Mouse (Mus musculus): ENCODE data around the gene Spag8.

Gene Spag8

GRCm38 (mm10) chr4:43652726-43653125, 668 bp downstream of the Spag8 start:
- no peak for DNase-seq (ENCODE audit: low read depth, low spot score)

GRCm38 (mm10) chr4:43649783-43650182, 3.6 kb downstream of the Spag8 start:
- no peak for DNase-seq (ENCODE audit: low read depth, low spot score)

DNA sequence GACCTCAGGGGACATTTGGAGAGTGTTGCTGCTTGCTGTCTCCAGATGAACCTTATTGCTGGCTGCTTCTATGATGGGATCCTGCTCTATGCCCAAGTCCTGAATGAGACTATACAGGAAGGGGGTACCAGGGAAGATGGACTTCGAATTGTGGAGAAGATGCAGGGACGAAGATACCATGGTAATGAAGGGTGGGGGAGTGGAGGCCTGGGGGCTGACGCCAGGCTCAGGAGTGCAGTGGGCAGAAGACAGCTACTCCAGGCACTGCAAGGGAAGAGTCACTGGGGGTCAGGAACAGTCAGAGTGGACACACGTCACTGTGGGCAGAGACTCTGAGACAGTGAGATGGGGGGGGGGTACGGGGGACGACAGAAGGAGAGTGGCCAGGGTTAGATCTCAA, 12.9 kb downstream of the Spag8 start:
- no peak for DNase-seq (ENCODE audit: low read depth, low spot score)

DNA sequence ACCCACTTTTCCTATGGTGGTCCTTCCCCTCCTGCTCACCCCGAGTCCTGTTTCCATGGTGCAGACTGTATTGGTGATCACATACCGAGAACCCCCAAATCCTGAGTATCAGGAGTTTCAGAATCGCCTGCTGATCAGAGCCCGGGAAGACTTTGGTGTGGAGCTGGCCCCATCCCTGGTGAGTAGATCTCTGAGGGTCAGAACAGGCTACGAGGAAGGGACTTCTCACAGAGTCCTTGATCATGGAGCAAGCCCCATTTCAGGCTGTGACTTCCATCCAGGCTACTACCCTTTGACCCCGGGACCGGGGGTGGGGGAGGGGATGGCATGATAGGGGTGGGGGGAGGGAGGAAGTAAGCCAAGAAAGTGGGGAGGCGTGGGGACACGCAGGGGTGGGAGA, 13.3 kb downstream of the Spag8 start:
- DNase-seq (ENCODE audit: low read depth, low spot score): no peak

DNA sequence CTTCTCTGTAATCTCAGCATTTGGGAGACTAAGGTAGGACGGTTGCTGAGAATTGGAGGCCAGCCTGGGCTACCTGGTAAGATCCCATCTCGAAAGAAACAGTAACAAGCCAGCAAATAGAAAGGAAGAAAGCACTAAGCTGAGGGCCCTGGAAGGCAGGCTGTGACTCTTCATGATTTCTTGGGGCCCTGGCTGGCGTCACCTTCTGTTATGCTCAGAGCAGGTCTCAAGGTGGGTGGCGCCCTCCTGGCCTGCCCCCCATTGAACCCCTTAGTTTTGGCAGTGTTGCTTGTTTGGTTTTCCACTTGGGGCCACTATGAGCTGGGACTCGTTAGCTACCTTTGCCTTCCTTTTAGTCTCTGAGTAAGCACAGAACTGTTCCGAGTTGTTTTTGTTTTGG, 16.6 kb downstream of the Spag8 start:
- DNase-seq (ENCODE audit: low read depth, low spot score): no peak

GRCm38 (mm10) chr4:43634621-43635374, 18.6 kb downstream of the Spag8 start:
- DNase-seq (ENCODE audit: low read depth, low spot score): no peak

DNA sequence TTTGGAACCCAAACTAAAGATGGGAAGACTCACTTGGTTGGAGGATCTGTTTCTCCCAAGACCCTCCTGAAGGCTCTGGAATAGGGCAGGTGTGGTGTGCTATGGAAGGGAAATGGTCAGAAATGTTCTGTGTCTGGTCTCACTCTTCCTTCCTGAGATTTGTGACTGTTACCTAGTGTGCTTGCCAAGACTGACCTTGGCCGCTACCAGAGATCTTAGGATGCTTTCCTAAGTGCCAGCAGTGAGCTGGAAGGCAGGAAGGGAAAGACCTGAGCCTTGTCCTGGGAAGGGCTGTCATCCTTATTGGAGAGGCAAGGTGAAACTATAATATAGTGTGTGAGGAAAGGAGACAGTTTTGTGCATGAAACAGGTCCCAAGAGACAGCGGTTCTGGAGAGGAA, 19.7 kb downstream of the Spag8 start:
- no peak for DNase-seq (ENCODE audit: low read depth, low spot score)

DNA sequence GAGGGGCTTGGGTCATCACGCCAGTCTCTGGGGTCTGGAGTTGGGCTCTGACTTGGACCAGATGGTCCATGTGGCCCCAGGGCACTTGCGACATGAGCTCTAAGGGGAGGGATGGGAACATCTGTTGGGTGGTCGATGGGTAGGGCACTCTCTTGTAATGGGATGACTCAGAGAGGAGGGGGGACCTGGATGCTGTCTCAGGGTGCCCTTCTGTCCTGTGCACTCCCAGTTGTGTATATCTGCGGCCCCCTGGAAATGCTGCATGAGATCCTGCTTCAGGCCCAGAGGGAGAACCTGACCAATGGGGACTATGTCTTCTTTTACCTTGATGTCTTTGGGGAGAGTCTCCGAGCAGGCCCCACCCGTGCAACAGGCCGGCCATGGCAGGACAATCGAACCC, 20.1 kb downstream of the Spag8 start:
- DNase-seq (ENCODE audit: low read depth, low spot score): no peak

GRCm38 (mm10) chr4:43631956-43632920, 21.2 kb downstream of the Spag8 start:
- no peak for DNase-seq (ENCODE audit: low read depth, low spot score)

DNA sequence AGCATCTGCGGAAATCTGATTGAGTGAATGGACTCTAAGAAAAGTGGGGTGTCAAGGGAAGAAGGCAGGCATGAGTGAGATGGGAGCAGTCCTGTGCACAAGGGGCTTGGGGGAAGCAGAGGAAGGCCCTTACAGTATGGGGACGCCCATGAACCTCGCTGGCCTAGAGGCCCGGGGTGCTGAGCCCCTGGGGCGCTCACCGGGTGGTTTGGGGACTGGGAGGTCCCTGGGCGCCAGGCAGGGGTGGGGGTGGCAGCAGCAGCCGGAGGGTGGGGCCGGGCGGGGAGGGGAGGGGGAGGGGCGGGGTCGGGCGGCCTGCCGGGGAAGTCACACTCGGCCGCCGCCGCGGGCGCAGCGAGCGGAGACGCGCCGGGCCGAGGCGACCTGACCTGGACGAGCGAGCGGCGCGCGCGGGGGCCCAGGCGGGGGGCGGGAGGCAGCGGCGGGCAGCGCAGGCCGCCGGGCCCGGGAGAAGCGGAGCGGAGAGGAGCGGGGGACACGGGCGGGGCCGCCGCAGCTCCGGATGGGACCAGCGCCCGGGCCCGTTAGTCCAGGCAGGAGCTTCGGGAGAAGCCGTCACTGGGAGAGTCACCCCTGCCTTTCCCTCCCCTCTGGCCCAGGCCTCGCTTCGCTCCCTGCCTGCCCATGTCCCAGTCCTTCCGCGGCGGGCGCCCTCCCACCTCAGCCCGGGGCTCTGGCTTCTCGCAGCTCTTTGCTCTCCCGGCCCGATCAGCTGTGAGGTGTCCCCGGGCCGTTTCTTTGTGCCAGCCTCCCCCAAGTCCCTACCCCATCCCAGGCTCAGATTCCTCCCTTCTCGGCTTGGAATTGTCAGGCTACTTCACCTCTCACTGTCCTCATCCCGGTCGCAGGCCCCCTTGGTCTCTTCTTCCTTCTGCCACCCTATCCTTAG, 22.1 kb downstream of the Spag8 start, which contains the start of gene Npr2:
Gene Npr2, plus strand, starts transcription at position 890 of the 910 bp plus-strand sequence.
- peak; percentile 40 for DNase-seq (ENCODE audit: low read depth, low spot score)

DNA sequence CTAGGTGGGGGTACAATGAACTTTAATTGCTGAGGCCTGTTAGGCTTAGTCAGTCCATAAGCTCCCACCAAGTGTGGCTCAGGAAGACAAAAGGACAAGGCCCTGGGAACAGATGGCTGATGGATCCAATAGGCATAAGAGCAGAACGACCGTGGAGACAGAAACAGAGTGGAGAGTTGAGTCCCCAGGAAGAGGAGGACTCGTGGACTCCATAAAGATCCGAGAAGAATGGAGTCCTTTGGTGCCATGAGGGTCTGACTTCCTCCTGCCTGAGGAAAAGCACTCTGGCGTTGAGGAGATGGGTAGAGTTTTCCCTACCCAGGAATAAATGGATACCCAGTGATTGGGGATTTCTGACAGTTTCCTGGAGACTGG, 22.7 kb downstream of the Spag8 start:
- peak; percentile 47 for DNase-seq (ENCODE audit: low read depth, low spot score)

DNA sequence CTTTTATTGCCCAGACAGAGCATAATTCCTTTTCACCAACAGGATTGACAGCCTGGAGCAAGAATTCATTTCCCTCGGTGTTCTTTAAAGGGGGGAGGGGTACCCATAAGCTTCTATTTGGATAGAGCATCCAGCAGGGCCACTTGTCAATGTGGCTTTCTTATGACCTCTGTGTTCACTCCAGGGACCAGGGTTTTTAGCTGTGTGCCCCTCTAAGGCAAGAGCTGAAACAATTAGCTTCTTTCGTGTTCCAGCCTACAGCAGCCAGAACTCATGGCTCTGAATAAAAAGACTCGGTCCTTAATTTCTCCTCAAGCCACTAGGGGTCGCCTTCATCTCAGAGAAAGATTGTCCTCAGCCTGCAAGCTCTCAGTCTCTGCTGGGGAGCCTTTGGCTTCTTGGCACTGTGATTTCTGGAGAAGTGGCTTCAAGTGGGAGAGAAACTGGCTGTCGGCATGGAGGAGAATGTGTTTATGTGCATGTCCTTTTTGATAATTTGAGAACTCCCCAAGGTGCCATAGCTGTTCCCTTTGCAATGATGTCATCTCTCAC, 23.3 kb downstream of the Spag8 start:
- DNase-seq (ENCODE audit: low read depth, low spot score): peak; percentile 93

- DNase-seq (ENCODE audit: low read depth, low spot score): no peak
These were observed 24.1 kb downstream of the Spag8 start for GRCm38 (mm10) chr4:43629106-43629817.

DNA sequence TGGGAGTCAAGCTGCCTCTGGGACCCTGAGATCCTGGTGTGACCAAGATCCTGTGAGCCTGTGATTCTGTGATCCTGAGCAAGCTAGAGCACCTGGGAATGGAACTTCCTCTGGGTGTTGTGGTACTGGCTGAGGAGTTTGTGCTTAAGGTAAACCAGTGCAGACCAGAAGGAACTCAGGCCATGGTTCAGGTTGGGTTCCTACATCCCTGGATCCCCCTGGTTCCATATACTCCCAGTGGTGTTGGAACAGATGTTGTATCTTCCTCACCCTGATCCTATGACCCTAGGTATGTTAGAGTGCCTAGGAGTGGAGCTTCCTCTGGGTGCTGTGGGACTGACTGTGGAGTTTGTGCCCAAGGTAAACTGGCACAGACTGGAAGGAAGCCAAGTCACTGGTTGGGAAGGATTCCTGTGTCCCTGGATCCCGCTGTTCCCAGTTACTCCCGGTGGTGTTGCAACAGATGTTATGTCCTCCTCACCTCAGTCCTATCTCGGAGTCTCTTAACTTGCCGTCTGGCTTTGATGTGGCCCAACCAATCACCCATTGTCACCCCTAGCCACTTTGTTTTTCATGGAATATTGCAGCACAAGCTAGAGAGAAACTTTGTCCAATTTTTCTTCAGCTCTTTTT, 33.1 kb downstream of the Spag8 start:
- DNase-seq (ENCODE audit: low read depth, low spot score): no peak

DNA sequence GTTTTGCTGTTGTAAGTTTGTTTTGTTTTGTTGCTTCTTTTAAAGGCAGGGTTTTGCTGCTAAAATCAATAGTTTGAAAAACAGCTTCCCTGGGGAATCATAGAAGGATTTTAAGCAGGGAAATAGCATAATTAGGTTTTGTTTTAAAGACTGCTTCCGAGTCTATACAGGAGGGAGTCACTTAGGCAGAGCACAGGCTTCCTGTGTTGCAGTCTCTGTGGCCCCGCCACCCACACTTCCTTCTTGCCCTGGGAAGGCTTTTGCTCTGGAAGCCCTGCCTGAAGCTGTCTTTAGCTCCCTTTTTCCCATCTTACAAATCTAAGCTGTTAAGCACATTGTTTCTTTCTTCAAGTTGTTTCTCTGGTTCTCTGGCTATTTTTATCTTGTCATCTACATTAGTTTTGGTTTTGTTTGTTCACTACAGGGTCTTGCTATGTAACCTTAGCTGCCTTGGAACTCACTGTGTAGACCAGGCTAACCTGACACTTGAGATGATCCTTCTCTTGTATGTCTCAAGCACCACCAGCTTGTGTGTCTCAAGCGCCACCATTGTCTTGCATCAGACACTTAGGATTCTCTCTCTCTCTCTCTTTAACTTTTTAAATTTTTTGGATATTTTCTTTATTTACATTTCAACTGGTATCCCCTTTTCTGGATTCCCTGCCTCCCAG, 40.2 kb downstream of the Spag8 start:
- no peak for DNase-seq (ENCODE audit: low read depth, low spot score)

- DNase-seq (ENCODE audit: low read depth, low spot score): no peak
These were observed 40.9 kb downstream of the Spag8 start for GRCm38 (mm10) chr4:43612534-43612933.

DNA sequence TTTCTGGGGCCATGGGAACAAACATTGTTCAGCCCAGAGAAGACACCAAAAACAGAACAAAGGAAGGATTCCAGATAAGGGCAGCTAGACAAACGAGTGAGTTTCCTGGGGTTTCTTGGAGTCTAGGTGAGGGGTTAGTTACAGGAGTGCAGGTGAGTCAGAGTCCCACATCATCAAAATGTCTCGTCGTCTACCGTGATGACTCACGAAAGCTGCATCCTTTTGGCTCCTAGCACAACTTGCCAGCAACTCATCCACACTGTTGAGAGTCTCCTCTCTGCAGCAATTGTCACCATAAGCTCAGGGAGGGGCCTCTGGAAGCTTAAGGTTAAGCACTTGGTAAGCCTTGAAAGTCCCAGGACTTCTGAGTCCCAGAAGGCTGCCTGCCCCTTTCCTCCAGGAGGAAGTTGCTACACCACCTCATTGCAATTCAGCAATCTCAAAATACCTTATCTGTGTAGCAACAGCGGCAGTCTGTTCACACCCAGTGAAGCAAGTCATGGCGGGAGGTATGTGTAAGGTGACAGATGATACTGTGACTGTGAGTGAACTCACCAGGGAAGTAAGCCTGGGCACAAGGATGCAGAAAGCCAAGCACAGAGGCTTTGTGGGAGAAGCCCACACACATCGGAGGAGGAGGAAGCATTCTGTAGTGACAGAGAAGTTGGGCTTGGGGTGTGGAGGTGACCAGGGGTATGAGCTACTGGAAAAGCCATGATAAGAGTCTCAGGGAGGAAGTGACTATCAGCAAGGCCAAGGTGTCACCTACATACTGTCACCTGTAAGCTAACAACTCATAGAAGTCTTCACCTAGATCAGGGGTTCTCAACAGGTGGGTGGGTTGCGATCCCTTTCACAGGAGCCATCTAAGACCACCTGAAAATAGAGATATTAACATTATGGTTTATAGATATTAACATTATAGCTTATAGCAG, 48.4 kb downstream of the Spag8 start:
- DNase-seq (ENCODE audit: low read depth, low spot score): peak; percentile 56

DNA sequence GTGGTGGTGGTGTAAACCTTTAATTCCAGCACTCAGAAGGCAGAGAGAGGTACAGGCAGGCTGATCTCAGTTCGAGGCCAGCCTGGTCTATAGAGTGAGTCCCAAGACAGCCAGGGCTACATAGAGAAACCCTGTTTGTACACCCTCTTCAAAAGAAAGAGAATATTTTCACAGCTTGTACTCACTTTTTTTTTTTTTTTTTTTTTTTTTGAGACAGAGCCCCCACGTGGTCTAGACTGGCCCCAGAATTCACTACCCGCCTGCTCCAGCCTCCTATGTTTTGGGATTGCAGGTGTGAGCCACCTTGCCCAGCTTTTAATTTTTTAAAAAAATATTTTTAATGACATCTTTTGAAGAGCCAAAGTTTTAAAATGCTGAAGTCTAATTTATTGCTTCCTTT, 49.3 kb downstream of the Spag8 start:
- no peak for DNase-seq (ENCODE audit: low read depth, low spot score)
